Mouse (Mus musculus): Measurements from ENCODE around the gene Ppp2r5b. TPM values are rescaled to one million over a fixed set of nuclear protein-coding genes. Genes with fewer than 3 reads are reported as not detected.

Ppp2r5b gene
- total RNA-seq, 1 experiment from 2014 or later, result 6.2 TPM

DNA sequence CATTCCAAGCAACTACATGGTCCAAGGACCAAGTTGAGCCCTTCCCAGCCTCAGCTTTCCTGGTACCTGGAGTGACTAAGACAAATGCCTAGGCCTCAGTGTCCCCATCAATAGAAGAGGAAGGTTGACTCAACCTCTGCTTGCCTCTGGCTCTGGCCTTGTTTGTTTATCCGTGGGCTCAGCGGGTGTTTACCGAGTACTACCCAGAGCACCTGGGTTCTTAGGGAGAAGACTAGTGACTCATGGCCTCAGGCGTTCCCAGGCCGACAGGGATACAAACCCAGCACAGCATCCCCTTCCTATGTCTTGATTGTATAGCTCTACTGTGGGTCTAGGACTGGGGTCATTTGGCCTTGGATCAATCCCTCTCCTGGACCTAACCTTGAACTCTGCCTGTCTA lies 7.6 kb upstream of the Ppp2r5b start:
- ATAC-seq (replicated peaks in 1 of 2; ENCODE audit: insufficient read depth in 1 of 2, low FRiP score in 2 of 2, low TSS enrichment in 1 of 2, low read depth in 1 of 2, poor library complexity in 2 of 2, severe bottlenecking in 2 of 2), result no peak

- peak; percentile 76 to 81 for ATAC-seq (replicated peaks in 1 of 2; ENCODE audit: insufficient read depth in 1 of 2, low FRiP score in 2 of 2, low TSS enrichment in 1 of 2, low read depth in 1 of 2, poor library complexity in 2 of 2, severe bottlenecking in 2 of 2)
Observed at GRCm38 (mm10) chr19:6242281-6242680, 6.6 kb upstream of the Ppp2r5b start.

DNA sequence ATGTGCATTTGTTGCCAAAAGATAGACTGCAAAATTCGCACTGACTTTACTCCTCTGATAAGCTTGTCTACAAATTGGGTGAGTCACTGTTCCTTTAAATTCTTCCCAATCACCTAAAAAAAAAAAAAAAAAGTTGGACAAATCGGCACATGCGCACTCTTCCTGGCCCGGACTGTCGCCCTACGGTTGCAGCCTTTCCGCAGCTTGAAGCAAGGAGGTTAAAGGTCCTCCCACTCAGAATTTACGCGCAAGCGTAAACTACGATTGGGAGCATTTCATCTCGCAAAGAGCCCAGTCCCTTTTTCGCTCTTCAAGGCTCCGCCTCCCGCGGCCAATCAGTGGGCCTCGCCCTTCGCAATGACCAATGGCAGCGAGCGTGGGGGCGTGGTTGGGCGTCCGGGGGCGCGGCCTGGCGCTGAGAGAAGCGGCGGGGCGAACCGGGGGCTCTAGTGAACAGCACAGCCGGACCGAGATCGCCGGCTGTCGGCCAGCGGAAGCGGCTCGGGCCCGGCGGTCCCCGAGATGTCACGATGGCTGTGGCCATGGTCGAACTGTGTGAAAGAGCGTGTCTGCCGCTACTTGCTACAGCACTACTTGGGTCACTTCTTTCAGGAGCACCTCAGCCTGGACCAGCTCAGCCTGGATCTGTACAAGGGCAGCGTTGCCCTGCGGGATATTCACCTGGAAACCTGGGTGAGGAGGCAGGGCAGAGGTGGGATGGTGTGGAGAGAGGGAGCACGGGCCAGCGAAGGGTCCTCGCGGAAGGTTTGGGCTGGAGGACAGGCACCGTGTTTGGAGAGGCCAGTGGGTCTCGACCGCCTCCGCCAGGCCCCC lies 5.8 kb upstream of the Ppp2r5b start, which contains the start of gene Atg2a:
Gene Atg2a (plus strand): TSS at position 395 of the 834 bp plus-strand sequence.
- peak; percentile 91 to 94 for ATAC-seq (replicated peaks in 1 of 2; ENCODE audit: insufficient read depth in 1 of 2, low FRiP score in 2 of 2, low TSS enrichment in 1 of 2, low read depth in 1 of 2, poor library complexity in 2 of 2, severe bottlenecking in 2 of 2)

DNA sequence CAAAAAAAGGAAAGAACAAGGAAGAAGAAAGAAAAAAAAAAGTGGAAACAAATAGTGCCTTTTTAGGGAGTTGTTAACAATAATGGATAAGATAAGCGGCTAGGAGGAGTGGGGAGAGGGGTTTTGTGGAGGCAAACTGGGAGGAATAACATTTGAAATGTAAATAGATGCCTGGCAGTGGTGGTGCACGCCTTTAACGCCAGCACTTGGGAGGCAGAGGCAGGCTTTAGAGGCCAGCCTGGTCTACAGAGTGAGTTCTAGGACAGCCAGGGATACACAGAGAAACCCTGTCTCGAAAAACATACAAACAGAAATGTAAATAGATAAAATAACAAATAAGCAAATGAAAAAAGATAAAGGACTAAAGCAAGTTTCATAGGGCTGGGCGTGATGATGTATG lies 5.1 kb upstream of the Ppp2r5b start:
- ATAC-seq (replicated peaks in 1 of 2; ENCODE audit: insufficient read depth in 1 of 2, low FRiP score in 2 of 2, low TSS enrichment in 1 of 2, low read depth in 1 of 2, poor library complexity in 2 of 2, severe bottlenecking in 2 of 2), result no peak

DNA sequence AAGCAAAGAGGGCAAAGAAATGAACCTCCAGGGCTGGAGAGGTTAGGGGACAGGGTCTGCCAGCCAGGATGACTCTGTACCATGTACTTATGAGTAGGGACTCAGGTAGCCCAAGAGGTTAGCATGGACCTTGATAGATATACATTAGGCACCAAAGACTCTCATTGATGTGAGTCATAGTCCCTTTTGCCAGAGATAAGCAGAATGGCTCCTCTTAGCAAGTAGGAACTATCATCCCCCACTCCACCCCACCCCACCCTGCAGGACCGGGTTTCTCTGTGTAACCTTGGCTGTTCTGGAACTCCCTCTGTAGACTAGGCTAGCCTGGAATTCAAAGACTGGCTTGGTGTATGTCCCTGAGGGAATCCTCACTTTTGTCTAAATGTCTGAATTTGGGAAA lies 4.5 kb upstream of the Ppp2r5b start:
- no peak for ATAC-seq (replicated peaks in 1 of 2; ENCODE audit: insufficient read depth in 1 of 2, low FRiP score in 2 of 2, low TSS enrichment in 1 of 2, low read depth in 1 of 2, poor library complexity in 2 of 2, severe bottlenecking in 2 of 2)

- ATAC-seq (replicated peaks in 1 of 2; ENCODE audit: insufficient read depth in 1 of 2, low FRiP score in 2 of 2, low TSS enrichment in 1 of 2, low read depth in 1 of 2, poor library complexity in 2 of 2, severe bottlenecking in 2 of 2), result no peak
Observed at GRCm38 (mm10) chr19:6238740-6239139, 3.1 kb upstream of the Ppp2r5b start.

DNA sequence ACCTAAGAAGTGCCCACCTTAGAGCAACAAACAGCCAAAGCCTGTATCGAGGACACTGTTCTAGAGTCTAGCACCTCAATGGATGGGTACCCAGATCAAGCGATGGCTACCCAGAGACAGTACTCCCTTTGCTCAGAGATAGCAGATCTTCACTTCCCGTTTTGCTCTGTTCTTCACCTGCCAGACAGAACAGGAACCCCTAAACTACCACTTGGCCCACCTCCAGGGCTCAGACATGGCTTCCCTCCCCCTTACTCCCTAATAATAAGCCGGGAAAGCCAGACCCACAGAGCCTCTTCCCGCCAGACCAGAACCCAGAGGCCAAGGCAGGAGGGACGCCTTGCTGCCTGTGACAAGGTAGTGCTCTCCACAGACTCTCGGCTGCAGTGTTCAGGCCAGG lies 1.2 kb upstream of the Ppp2r5b start:
- no peak for ATAC-seq (replicated peaks in 1 of 2; ENCODE audit: insufficient read depth in 1 of 2, low FRiP score in 2 of 2, low TSS enrichment in 1 of 2, low read depth in 1 of 2, poor library complexity in 2 of 2, severe bottlenecking in 2 of 2)

GRCm38 (mm10) chr19:6236053-6236441 lies 375 bp upstream of the Ppp2r5b start:
- peak; percentile 80 to 93 for ATAC-seq (replicated peaks in 1 of 2; ENCODE audit: insufficient read depth in 1 of 2, low FRiP score in 2 of 2, low TSS enrichment in 1 of 2, low read depth in 1 of 2, poor library complexity in 2 of 2, severe bottlenecking in 2 of 2)

GRCm38 (mm10) chr19:6234337-6235083 lies 1.2 kb downstream of the Ppp2r5b start:
- no peak for ATAC-seq (replicated peaks in 1 of 2; ENCODE audit: insufficient read depth in 1 of 2, low FRiP score in 2 of 2, low TSS enrichment in 1 of 2, low read depth in 1 of 2, poor library complexity in 2 of 2, severe bottlenecking in 2 of 2)

GRCm38 (mm10) chr19:6233647-6234046 lies 2.0 kb downstream of the Ppp2r5b start:
- no peak for ATAC-seq (replicated peaks in 1 of 2; ENCODE audit: insufficient read depth in 1 of 2, low FRiP score in 2 of 2, low TSS enrichment in 1 of 2, low read depth in 1 of 2, poor library complexity in 2 of 2, severe bottlenecking in 2 of 2)

GRCm38 (mm10) chr19:6231036-6231435 lies 4.6 kb downstream of the Ppp2r5b start:
- ATAC-seq (replicated peaks in 1 of 2; ENCODE audit: insufficient read depth in 1 of 2, low FRiP score in 2 of 2, low TSS enrichment in 1 of 2, low read depth in 1 of 2, poor library complexity in 2 of 2, severe bottlenecking in 2 of 2), result no peak

- ATAC-seq (replicated peaks in 1 of 2; ENCODE audit: insufficient read depth in 1 of 2, low FRiP score in 2 of 2, low TSS enrichment in 1 of 2, low read depth in 1 of 2, poor library complexity in 2 of 2, severe bottlenecking in 2 of 2), result no peak
Observed at GRCm38 (mm10) chr19:6230411-6230810, 5.3 kb downstream of the Ppp2r5b start.

DNA sequence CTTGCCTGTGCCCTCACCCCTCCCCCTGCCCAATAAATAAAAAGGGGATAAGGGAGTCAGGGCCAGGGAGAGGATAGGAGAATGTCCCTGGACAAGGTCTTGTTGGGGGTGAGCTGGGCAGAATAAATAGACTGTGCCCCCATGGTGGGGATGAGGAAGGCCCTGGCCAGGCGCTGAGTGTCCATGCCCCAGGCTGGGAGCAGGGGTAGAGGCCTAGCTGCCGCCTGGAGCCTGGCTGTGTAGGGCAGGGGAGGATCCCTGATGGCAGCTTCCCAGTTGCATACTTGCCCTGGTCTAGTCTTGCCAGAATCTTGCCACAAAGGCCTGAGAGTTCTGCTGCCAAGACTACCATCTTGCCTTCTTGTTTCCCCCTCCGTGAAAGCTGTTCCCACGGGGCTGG lies 7.8 kb downstream of the Ppp2r5b start:
- no peak for ATAC-seq (replicated peaks in 1 of 2; ENCODE audit: insufficient read depth in 1 of 2, low FRiP score in 2 of 2, low TSS enrichment in 1 of 2, low read depth in 1 of 2, poor library complexity in 2 of 2, severe bottlenecking in 2 of 2)

GRCm38 (mm10) chr19:6226763-6227162 lies 8.9 kb downstream of the Ppp2r5b start:
- ATAC-seq (replicated peaks in 1 of 2; ENCODE audit: insufficient read depth in 1 of 2, low FRiP score in 2 of 2, low TSS enrichment in 1 of 2, low read depth in 1 of 2, poor library complexity in 2 of 2, severe bottlenecking in 2 of 2), result no peak

GRCm38 (mm10) chr19:6226135-6226534 lies 9.5 kb downstream of the Ppp2r5b start, which contains the start of gene Gpha2:
TSS of gene Gpha2 (plus strand) at chr19:6226380.
- peak; percentile 4 to 27; a peak in 2 of 4 replicates for ATAC-seq (replicated peaks in 1 of 2; ENCODE audit: insufficient read depth in 1 of 2, low FRiP score in 2 of 2, low TSS enrichment in 1 of 2, low read depth in 1 of 2, poor library complexity in 2 of 2, severe bottlenecking in 2 of 2)

DNA sequence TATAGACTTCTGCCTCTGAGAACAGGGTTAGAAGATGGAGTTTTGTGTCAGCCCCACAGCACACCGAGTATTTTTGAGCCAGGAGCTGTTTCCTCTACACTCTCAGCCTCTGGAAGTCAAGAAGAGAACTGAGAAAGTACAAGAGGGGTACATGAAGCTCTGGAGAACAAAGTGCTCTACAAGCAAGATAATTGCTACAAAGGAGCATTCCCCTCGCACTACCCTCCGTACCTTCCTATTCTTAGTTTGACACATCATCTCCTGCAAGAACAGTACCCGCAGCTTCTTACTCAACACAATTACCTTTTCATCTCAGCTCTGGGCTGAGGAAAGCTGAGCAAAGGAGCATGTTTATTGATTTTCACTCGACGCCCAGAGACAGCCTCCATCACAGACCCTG lies 17.1 kb downstream of the Ppp2r5b start:
- ATAC-seq (replicated peaks in 1 of 2; ENCODE audit: insufficient read depth in 1 of 2, low FRiP score in 2 of 2, low TSS enrichment in 1 of 2, low read depth in 1 of 2, poor library complexity in 2 of 2, severe bottlenecking in 2 of 2), result no peak

GRCm38 (mm10) chr19:6216046-6216705 lies 19.5 kb downstream of the Ppp2r5b start:
- ATAC-seq (replicated peaks in 1 of 2; ENCODE audit: insufficient read depth in 1 of 2, low FRiP score in 2 of 2, low TSS enrichment in 1 of 2, low read depth in 1 of 2, poor library complexity in 2 of 2, severe bottlenecking in 2 of 2), result no peak

- ATAC-seq (replicated peaks in 1 of 2; ENCODE audit: insufficient read depth in 1 of 2, low FRiP score in 2 of 2, low TSS enrichment in 1 of 2, low read depth in 1 of 2, poor library complexity in 2 of 2, severe bottlenecking in 2 of 2), result no peak
Observed at GRCm38 (mm10) chr19:6206716-6207115, 29.0 kb downstream of the Ppp2r5b start.
